Mouse (Mus musculus) heart, postnatal 10 days (tissue): Measurements from ENCODE around the gene 4932429P05Rik. TPM values are rescaled to one million over a fixed set of nuclear protein-coding genes. Genes with fewer than 3 reads are reported as not detected.

ENCODE experiments used
- DNase-seq, 2 experiments: peaks; one replicate each; pipeline ENCODE4 v3.0.0; 2021
- intact Hi-C: fragments of 180-260 bp; cut with DNase I; formaldehyde crosslinking; loops from one replicate; pipeline ENCODE4 v1.15.1; 2025
- total RNA-seq, 2 experiments: library from RNA; stranded (reverse); gene quantifications; 2 replicates each; pipeline ENCODE4 v1.2.3; 2021

4932429P05Rik gene
- not detected for total RNA-seq

DNA sequence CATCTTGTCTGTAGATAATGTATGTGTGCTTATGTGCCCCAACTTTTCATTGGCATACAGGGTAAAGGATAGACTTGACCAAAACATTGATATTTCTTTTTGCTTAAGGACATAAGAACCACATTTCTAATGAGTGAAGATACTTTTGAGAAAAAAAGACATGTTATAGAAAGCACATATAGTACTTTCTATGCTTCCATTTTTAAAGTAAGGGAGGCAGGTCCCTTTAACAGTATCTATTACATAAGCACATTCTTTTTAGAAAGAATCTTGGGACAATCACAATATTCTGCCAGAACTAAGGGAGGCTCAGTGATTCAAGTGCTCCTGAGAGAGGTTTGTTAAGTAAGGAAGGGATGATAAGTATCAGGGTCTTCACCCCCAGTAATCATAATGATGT is at the start of gene 4932429P05Rik:
4932429P05Rik (plus strand) TSS at position 301 of the 400 bp plus-strand sequence.
- DNase-seq = no peak
- intact Hi-C loops = no loop called here

Other genes with a start within 250 kb of the 4932429P05Rik start
- gene 4930415L06Rik, start 180.6 kb downstream of the 4932429P05Rik start, total RNA-seq = not detected